Mouse (Mus musculus) thymus, postnatal 10 days (tissue): ENCODE data around the gene Ppp1r9b.
A peak's percentile ranks its signal among the peaks of the same experiment; 100 is the strongest.

Source experiments
- DNase-seq, 2 experiments: peaks; one replicate each; pipeline ENCODE4 v3.0.0; 2021; ENCODE audit warnings: low spot score in 2 of 2

Gene Ppp1r9b

DNA sequence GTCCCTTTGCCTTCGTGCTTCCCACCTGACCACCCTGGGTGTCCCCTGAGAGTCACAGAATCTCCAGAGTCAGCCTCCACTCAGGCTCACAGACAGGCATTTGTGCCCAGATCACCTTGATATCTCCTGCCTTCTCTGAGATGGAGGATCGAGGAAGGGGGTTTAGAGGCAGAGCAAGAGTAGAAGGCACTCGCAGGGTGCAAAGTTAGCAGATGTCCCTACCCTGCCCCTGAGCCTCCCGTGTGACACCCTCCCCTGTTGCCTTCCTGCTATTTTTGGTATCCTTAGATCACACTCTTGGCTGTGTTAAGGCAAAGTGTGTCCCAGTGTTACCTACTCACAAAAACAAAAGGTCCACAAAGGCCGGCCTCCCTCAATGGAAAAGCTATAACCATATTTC lies 14.6 kb upstream of the Ppp1r9b start, which contains the start of gene Sgca:
Sgca (minus strand) TSS at position 129 of the 400 bp plus-strand sequence.
- no peak for DNase-seq

DNA sequence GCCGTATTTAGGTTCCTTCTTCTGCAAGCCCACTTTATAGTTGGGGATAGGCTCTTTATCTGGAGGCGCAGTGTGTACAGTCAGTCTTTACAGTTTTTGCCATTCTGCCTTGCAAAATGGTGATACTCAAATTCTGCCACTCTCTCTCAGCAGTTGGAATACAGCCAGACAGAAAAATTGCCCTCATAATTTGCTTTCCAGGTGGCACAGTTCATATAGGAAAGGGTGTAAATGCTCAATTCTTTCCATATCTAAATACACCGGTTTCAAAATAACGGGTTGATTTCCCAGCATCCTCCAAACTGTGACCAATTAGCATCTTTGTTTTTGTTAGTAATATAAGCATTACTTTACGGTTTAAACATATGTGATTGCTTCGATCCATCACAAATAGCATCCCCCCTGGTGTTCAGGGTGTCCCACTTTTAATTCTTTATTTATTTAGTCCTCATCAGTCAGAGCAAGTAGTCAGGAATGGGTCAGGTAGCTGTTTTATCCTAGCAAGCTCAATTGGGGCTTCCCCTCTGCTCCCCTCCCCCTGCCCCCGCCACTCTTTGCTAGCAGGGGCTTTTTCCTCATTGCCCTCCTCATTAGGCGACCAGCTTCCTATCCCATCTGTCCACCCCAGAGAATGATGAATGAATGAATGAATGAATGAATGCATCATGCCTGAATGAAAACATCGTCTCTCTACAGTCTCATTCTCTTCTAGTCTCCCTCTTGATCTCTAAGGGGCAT lies 12.5 kb upstream of the Ppp1r9b start:
- no peak for DNase-seq

- DNase-seq: peak; percentile 87 to 96
Observed at GRCm38 (mm10) chr11:94978947-94979346, 11.9 kb upstream of the Ppp1r9b start.

GRCm38 (mm10) chr11:94979462-94980179 lies 11.2 kb upstream of the Ppp1r9b start:
- DNase-seq: no peak

GRCm38 (mm10) chr11:94985140-94985539 lies 5.7 kb upstream of the Ppp1r9b start:
- no peak for DNase-seq

DNA sequence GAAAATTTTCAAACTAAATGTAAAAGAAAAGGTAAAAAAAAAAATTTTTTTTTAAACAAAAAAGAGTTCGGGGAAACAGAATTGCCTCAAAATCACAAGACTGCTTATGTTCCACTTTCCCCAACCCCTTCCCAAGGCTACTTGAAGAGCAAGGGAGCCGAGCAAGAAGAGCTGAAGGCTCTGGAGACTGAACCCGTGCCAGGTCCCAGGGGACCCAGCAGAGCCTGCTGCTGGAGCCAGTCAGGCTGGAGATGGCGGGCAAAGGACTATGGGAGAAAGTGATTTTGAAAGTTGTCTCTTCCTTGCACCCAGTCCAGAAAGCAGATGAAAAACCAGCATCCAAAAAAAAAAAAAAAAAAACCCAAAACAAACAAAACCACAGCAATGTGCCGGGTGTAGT lies 5.0 kb upstream of the Ppp1r9b start:
- no peak for DNase-seq

DNA sequence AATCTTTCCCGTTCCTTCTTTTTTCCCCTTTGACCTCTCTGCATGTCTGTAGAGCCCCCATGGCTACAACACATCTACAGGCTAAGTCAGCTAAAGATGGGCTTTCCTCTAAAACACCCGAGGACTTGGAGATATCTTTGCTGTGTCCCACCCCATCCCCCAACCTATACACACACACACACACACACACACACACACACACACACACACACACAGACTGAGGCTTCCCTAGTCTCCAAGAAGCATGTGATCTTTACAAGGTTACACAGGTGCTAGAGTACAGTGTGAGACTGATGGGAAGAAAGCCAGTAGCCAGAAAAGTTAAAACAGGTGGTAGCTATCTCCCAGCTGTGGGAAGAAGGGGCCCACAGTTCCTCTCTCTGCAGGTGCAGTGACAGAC lies 4.4 kb upstream of the Ppp1r9b start:
- DNase-seq: no peak

- DNase-seq: no peak
Observed at GRCm38 (mm10) chr11:94987341-94987740, 3.5 kb upstream of the Ppp1r9b start.

DNA sequence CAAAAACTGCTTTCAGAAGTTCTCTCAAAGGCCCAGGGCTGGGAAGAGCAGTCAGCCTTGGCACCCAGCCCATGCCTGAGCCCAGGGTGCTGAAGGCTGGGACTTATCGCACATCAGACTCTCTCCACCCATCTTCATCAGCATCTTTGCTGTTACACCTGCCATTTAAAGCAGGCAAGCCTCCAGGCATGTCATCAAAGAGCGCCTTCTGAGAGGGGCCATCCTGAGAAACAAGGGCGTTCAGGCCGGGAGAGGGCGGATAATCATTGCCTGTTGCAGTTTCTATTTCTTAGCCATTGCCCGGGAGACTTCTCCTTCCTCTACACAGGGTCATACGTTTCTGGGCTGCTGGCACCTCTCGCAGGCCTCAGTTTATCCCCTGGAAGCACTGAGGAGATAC lies 3.0 kb upstream of the Ppp1r9b start:
- no peak for DNase-seq

GRCm38 (mm10) chr11:94988780-94989561 lies 1.9 kb upstream of the Ppp1r9b start:
- no peak for DNase-seq

DNA sequence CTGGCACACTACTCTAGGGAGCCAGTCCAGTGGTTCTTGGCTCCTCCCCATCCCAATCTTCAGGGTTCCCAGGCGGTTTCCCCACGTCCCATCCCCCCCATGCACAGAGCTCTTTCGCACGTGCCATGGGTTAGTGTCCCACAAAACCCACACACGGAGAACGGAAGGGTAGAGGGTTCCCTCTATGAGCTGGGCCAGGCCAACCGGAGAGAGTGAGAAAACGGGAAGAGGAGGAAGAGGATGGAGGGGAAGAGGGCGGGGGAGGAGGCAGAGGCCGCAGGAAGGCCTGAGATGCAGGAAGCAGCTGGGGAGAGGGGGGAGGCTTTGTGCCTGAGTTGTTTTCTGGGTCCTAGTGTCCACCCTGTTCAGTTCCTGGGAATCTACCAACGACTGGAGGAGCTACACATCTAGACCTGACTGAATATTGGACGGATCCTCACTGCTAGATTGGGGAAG lies 1.2 kb upstream of the Ppp1r9b start:
- DNase-seq: peak; percentile 64 to 72

DNA sequence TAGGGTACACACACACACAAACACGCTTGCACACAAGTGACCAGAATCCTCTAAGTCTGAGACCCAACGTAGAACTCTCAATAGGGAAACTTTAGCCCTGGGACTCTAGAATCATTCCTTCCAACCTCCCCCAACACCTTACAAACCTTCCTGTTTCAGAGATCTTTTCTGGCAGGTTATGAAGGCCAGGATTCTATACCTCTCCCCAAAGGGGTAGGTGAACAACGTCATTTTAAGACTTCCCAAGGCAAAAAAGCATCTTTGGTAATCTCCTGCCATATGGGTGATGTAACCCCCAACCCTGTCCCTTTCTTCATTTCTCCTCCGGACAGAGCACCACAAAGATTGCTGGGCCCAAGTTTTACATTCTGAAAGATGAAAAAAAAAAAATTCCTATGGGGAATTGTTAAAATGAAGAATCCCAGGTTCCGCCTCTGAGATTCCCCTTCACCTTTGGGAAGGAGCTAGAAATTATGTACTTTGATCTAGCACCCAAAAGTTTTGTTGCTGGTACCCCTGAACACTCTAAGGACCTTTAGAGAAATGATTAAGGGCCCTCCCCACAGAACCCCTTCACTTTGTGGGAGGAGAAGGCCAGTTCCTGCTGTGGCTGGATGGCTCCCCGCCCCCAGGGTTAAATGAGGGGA lies 610 bp upstream of the Ppp1r9b start:
- DNase-seq: no peak

- peak; percentile 54 to 64 for DNase-seq
Observed at GRCm38 (mm10) chr11:94991641-94992479, 1.0 kb downstream of the Ppp1r9b start.

DNA sequence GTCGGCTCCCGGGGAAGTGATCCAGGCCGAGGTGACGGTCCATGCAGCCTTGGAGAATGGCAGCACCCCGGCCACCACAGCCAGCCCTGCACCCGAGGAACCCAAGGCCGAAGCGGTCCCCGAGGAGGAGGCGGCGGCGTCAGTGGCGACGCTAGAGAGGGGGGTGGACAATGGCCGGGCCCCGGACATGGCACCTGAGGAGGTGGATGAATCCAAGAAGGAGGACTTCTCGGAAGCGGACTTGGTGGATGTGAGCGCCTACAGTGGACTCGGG lies 1.6 kb downstream of the Ppp1r9b start:
- no peak for DNase-seq

GRCm38 (mm10) chr11:94992754-94993606 lies 2.1 kb downstream of the Ppp1r9b start:
- DNase-seq: peak in 1 of 2 experiments; percentile 44

- DNase-seq: no peak
Observed at GRCm38 (mm10) chr11:94994208-94994814, 3.5 kb downstream of the Ppp1r9b start.

GRCm38 (mm10) chr11:94994947-94995772 lies 4.3 kb downstream of the Ppp1r9b start:
- no peak for DNase-seq

- DNase-seq: no peak
Observed at GRCm38 (mm10) chr11:94996101-94996500, 5.3 kb downstream of the Ppp1r9b start.

DNA sequence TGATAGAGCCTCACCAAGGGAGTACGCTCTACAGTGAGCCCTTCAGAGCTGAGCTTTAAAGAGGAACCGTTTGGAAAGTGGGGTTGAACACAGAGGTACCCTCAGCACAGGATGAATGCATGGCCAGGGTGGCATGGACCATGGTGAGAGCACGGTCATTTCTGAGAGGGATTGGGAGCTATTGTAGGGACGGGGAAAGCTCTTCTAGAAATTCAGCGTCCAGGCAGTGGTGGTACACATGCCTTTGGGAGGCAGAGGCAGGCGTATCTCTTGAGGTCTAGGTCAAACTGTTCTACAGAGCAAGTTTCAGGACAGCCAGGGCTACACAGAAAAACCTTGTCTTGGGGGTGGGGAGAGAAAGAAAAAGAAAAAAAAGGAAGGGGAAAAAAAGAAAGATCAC lies 6.1 kb downstream of the Ppp1r9b start:
- DNase-seq: no peak
